In the genomic region with DNA sequence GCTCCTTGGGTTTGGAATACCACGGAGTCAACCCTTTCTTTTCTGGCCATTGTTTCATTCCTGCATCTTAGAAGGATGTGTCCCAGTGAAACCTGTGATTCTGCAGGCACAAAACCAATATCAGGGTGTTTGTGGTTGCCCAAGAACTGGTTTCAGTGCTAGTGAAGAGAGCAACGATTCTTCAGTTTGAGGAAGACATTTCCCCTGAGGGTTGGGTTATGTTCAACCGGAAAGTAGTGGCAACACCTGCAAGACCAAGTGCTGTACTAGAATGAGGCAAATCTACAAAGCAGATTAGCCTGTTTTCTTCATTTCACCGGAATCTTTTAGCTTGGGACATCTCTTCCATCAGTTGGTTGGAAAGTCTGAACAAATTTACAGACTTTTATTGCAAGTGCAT, we compare ENCODE assay signal across 20 mouse cellular contexts. TPM values are rescaled to one million over a fixed set of nuclear protein-coding genes. Genes with fewer than 3 reads are reported as not detected.
"Had no signal": no experiment of that assay in that cellular context is flagged by ENCODE, and none has a peak within 500 bp of the region (broad histone marks: within the 10 kb centered on the region; RNA-seq: fewer than 3 reads in every experiment).

No protein-coding gene starts in this region.

- H3K36me3 ChIP-seq: kidney, embryonic 15.5 days; limb, embryonic 12.5 days; limb, embryonic 15.5 days; liver, embryonic 12.5 days; liver, embryonic 15.5 days; midbrain, embryonic 12.5 days; neural tube, embryonic 13.5 days had no signal

- H3K4me2 ChIP-seq: kidney, embryonic 15.5 days; limb, embryonic 12.5 days; limb, embryonic 15.5 days; liver, embryonic 12.5 days; liver, embryonic 15.5 days; midbrain, embryonic 12.5 days; neural tube, embryonic 13.5 days had no signal

- H3K4me1 ChIP-seq: kidney, embryonic 15.5 days; limb, embryonic 12.5 days; limb, embryonic 15.5 days; liver, embryonic 12.5 days; liver, embryonic 15.5 days had no signal

- H3K9ac ChIP-seq: kidney, embryonic 15.5 days; limb, embryonic 12.5 days; limb, embryonic 15.5 days; liver, embryonic 12.5 days; liver, embryonic 15.5 days; midbrain, embryonic 12.5 days; neural tube, embryonic 13.5 days had no signal

- ATAC-seq: intestine, embryonic 16.5 days; liver, embryonic 12.5 days had no signal

- H3K27ac ChIP-seq: kidney, embryonic 15.5 days; limb, embryonic 12.5 days; limb, embryonic 15.5 days; liver, embryonic 12.5 days; liver, embryonic 15.5 days had no signal

- H3K27me3 ChIP-seq: kidney, embryonic 15.5 days; limb, embryonic 12.5 days; limb, embryonic 15.5 days; liver, embryonic 12.5 days; liver, embryonic 15.5 days; midbrain, embryonic 12.5 days; neural tube, embryonic 13.5 days had no signal

- H3K9me3 ChIP-seq: kidney, embryonic 15.5 days; limb, embryonic 12.5 days; limb, embryonic 15.5 days; liver, embryonic 12.5 days; liver, embryonic 15.5 days; midbrain, embryonic 12.5 days; neural tube, embryonic 13.5 days had no signal

- H3K4me3 ChIP-seq: kidney, embryonic 15.5 days; limb, embryonic 12.5 days; limb, embryonic 15.5 days; liver, embryonic 12.5 days; liver, embryonic 15.5 days; midbrain, embryonic 12.5 days; myocyte; neural tube, embryonic 13.5 days had no signal

- DNase-seq: kidney, adult 8-10 months; kidney, postnatal 10 days; kidney, postnatal 36 days; left cerebral cortex, postnatal 4 days; lung, adult 2 months; lung, postnatal 14 days; lung, postnatal 4 days; retina, postnatal 1 day; thymus, adult 18-20 months; thymus, postnatal 36 days had no signal

RNA-seq across cellular contexts. Expression of a gene that starts 52.1 kb away (rescaled TPM):
- polyA plus RNA-seq: liver, embryonic 12.5 days; myocyte; small intestine, adult 2 months had no signal
